Mouse (Mus musculus): Measurements from ENCODE around the gene Irf2.
"Not testable (repeated sequence)": the region's sequence is repeated elsewhere in the genome, so short reads cannot be mapped to it uniquely, and the experiment has no call there.

The Irf2 gene

GRCm38 (mm10) chr8:46726383-46726782, 13.1 kb upstream of the Irf2 start:
- no peak for DNase-seq (ENCODE audit: low spot score in 2 of 2)

GRCm38 (mm10) chr8:46729671-46730070, 9.9 kb upstream of the Irf2 start:
- DNase-seq (ENCODE audit: low spot score in 2 of 2): not testable (repeated sequence)

GRCm38 (mm10) chr8:46732381-46732915, 7.1 kb upstream of the Irf2 start:
- no peak for DNase-seq (ENCODE audit: low spot score in 2 of 2)

- DNase-seq (ENCODE audit: low spot score in 2 of 2): no peak
These were observed 5.9 kb upstream of the Irf2 start for GRCm38 (mm10) chr8:46733603-46734002.

- DNase-seq (ENCODE audit: low spot score in 2 of 2): no peak
These were observed 4.0 kb upstream of the Irf2 start for GRCm38 (mm10) chr8:46735505-46735904.

GRCm38 (mm10) chr8:46736260-46736659, 3.3 kb upstream of the Irf2 start:
- no peak for DNase-seq (ENCODE audit: low spot score in 2 of 2)

- no peak for DNase-seq (ENCODE audit: low spot score in 2 of 2)
These were observed 2.1 kb upstream of the Irf2 start for GRCm38 (mm10) chr8:46737421-46737820.

GRCm38 (mm10) chr8:46737907-46738306, 1.6 kb upstream of the Irf2 start:
- DNase-seq (ENCODE audit: low spot score in 2 of 2): no peak

- DNase-seq (ENCODE audit: low spot score in 2 of 2): no peak
These were observed 931 bp upstream of the Irf2 start for GRCm38 (mm10) chr8:46738601-46739000.

GRCm38 (mm10) chr8:46739956-46740512, 502 bp downstream of the Irf2 start:
- peak in 1 of 2 experiments; percentile 26 for DNase-seq (ENCODE audit: low spot score in 2 of 2)

GRCm38 (mm10) chr8:46740513-46741280, 1.2 kb downstream of the Irf2 start:
- peak; percentile 44 to 45 for DNase-seq (ENCODE audit: low spot score in 2 of 2)

- peak in 1 of 2 experiments; percentile 20 for DNase-seq (ENCODE audit: low spot score in 2 of 2)
These were observed 1.8 kb downstream of the Irf2 start for GRCm38 (mm10) chr8:46741281-46741791.

GRCm38 (mm10) chr8:46741991-46742690, 2.6 kb downstream of the Irf2 start:
- no peak for DNase-seq (ENCODE audit: low spot score in 2 of 2)

- no peak for DNase-seq (ENCODE audit: low spot score in 2 of 2)
These were observed 3.2 kb downstream of the Irf2 start for GRCm38 (mm10) chr8:46742691-46743082.

GRCm38 (mm10) chr8:46745464-46745863, 5.9 kb downstream of the Irf2 start:
- no peak for DNase-seq (ENCODE audit: low spot score in 2 of 2)

- DNase-seq (ENCODE audit: low spot score in 2 of 2): no peak
These were observed 7.9 kb downstream of the Irf2 start for GRCm38 (mm10) chr8:46747311-46747980.

- no peak for DNase-seq (ENCODE audit: low spot score in 2 of 2)
These were observed 10.5 kb downstream of the Irf2 start for GRCm38 (mm10) chr8:46750000-46750399.

GRCm38 (mm10) chr8:46750566-46750965, 11.0 kb downstream of the Irf2 start:
- no peak for DNase-seq (ENCODE audit: low spot score in 2 of 2)

GRCm38 (mm10) chr8:46751151-46751550, 11.6 kb downstream of the Irf2 start:
- DNase-seq (ENCODE audit: low spot score in 2 of 2): no peak

GRCm38 (mm10) chr8:46752986-46753385, 13.5 kb downstream of the Irf2 start:
- DNase-seq (ENCODE audit: low spot score in 2 of 2): no peak

GRCm38 (mm10) chr8:46754355-46754754, 14.8 kb downstream of the Irf2 start:
- DNase-seq (ENCODE audit: low spot score in 2 of 2): no peak

All from right cerebral cortex, postnatal 36 days (tissue).